Mouse (Mus musculus) cerebellum, adult 11 months (tissue): Measurements from ENCODE around the gene Gabrb3.

Source experiments
- DNase-seq: peaks from one replicate; pipeline ENCODE4 v3.0.0; 2022

Gabrb3 gene

DNA sequence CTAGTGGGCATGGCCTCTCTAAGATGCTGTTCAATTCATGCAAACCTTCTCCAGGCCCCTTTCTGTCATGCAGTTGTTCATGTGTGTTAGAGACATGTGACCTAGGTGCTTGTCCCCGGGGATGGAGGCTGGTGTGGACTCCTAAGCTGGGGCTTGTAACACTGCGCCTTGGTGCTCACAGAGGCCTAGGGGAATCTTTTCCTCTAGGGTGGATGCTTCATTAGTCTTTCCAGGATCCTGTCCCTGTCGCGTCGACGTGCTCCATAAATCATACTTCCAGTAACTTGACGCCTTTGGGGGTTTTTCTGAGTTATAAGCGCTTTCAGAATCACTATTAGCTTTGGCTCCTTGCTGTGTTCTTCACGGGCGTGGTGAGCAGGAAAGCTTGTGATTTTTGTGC lies 113.2 kb downstream of the Gabrb3 start:
- no peak for DNase-seq

DNA sequence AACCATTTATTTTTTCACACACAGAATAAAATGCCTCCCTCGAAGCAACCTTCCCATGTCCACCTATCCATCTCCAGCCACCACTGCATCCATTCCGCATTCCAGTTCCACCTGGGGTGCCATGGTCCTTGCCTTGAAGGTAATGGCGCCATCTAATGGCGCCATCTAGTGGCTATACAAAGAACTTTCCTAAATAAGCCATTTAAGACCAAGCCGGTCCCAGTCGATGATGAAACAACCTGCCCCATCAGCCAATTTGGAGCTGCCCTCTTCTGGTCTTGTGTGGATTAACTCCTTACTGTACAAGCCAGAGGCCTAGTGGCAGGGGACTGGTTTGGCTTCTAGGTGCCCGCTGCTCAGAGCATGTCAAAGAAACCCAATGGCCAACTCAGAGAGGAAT lies 119.1 kb downstream of the Gabrb3 start:
- DNase-seq: no peak

DNA sequence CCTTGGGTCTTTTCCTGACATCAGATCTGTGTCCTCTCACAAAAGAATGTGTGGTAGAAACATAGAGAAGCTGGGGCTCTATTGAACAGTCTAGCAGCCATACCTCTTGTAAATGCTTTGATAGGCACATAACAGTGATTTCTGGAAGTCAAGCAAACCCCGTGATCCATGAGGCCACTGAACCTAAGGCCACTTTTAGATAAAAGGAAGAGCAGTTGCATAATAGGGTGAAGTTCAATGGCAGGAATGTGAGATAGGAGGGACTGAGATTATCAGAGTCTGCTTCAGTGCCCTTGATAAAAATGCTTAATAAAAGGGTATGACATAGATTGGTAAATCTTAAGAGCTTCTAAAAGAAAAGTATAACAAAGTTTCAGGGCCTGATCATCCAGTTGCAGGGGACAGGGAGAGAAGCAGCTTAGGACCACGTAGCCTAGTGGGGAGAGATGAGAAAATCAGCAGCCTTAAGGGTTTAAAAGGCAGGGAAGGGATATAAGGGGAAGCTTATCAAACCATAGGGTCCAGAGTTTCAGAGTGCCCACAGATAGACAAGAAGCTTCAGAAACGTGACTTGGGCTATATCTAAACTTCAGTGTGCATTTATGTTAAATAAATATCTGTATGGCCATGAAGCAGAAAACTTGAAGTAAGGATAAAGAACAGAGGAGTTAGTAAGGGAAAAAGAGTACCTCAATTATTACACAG lies 141.4 kb downstream of the Gabrb3 start:
- DNase-seq: no peak

- no peak for DNase-seq
Observed at GRCm38 (mm10) chr7:57564403-57564802, 144.9 kb downstream of the Gabrb3 start.

DNA sequence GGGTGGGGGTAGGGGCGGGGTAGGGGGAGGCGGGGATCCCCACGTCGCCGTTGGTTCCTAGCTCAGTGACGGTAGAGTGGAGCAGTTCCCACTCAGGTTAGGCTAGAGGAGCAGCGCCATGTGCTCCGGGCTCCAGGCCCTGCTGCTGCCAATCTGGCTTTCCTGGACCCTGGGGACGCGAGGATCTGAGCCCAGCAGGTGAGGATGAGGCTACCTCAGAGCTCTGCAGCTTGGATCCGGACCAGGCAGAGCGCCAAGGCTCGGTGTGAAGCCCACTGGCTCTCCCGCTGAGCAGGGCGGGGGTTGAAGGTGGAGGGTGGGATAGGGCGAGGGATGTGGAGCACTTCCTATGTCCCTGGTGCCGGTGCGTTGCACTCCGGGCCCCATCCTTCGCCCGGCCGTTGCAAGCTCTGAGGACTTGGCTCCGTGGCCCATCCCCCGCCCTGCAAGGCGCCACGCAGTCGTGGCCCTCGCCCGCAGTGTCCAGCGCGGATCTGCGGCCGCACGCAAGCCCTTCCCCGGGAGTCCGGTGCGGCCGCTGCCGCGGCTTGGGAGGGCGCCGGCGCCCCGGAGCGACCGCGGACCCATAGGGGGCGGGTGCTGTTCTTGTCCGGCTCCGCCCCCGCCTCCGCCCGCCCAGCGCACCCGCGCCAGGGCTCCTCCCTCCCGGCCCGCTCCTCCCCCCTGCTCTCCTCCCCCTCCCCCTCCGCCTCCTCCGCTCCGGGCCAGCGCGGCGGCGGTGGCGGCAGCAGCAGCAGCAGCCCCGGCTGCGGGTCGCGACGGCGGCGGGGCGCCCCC lies 171.2 kb downstream of the Gabrb3 start:
- DNase-seq: peak; percentile 85

DNA sequence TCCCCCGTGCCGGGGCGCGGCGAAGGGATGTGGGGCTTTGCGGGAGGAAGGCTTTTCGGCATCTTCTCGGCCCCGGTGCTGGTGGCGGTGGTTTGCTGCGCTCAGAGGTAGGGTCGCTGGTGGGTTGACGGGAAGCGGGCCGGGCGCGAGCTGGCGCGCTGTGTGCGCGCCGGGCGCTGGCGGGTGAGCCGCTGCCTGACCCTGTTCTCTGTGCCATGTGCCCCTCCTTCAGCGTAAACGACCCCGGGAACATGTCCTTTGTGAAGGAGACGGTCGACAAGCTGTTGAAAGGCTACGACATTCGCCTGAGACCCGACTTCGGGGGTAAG lies 171.7 kb downstream of the Gabrb3 start:
- DNase-seq: no peak

- DNase-seq: peak; percentile 52
Observed at GRCm38 (mm10) chr7:57591578-57592431, 172.3 kb downstream of the Gabrb3 start.

GRCm38 (mm10) chr7:57597341-57597740 lies 177.8 kb downstream of the Gabrb3 start:
- no peak for DNase-seq

DNA sequence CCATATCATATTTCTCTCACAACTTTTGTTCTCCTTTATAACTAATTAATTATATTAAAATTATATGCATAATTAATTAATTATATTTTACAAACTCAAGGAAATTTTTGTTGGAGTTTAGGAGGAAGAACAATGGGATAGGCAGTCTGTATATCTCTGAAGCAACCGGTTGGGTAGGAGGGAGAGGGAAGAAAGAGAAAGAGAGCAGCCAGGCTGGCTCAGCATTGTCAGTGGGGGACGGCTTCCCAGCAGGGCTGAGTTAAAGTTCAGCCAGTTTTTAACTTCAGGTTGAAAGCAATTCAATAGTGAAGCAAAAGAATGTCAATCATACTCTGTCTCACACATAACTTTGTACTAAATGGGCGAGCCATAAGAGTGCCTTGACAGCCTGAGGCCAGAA lies 199.2 kb downstream of the Gabrb3 start:
- no peak for DNase-seq

DNA sequence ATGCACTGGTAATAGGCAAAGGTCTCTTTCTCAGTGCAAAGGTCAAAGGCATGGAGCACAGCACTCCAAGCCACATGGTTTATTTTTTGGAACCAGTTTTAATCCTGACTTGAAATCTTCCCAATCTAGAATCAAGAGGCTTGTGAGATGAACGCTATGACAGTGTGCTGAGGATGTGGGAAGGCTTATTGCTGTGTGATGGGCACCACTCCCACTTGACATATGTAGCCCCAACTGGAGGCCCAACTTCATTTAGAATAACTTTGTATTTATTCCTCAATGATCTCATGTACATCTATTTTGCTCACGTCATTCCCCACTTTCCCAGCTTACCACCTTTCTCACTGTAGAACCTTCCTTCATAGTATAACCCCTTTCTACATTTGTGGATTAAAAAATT lies 200.5 kb downstream of the Gabrb3 start:
- no peak for DNase-seq

DNA sequence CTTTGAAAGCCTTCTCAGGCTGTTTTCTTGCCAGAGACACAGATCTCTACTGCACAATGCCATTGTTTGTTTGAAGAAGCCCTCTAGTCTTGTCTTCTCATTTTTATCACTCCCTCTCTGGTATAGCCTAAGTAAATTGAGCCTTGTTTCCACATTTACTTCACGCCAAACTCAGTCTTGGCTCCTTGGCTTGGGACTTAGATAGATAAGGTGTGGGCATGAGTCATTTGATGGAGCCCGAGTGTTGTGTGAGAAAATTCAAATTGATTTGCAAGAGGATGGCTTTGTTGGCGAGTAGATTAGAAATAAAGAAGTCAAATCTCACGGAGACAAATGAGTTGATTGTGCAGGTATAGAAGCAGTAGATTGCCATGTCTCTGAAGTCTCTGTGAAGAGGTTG lies 204.2 kb downstream of the Gabrb3 start:
- DNase-seq: no peak

DNA sequence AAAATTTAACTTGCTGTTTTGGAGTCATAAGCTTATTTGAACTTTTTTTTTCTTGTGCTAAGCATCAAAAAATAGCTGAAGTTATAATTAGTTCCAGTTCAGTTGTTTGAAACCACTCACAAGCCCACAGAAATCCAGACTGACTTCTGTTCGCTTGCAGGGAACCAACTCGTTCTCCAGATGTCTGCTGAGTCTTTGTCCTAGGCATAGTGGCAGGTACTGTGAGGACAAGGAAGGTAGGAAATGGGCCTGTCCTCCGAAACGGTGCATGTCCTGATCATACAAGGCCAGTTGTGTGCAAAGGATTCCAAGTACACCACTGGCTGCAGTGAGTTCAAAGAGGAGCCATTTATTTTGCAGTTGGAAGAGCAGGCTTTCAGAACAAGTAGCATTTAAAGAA lies 215.5 kb downstream of the Gabrb3 start:
- DNase-seq: no peak

DNA sequence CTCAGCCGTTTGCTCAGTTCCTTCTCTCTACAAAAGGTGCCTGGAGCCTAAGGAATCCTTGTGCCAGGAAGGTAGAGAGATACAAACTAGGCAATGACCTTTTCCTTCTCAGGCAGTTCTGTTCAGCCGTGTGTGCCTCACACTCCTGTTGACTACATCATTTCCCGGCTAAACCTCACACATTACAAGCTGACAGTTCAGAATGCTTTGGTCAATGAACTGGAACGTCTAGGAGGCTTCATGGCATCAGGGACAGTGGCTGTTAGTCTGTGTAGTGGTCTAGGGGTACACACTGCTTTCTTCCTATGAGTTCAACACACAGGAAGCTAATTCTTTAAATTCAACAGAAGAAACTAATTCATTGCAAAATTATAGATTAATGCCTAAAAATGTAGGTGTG lies 216.2 kb downstream of the Gabrb3 start:
- DNase-seq: no peak

DNA sequence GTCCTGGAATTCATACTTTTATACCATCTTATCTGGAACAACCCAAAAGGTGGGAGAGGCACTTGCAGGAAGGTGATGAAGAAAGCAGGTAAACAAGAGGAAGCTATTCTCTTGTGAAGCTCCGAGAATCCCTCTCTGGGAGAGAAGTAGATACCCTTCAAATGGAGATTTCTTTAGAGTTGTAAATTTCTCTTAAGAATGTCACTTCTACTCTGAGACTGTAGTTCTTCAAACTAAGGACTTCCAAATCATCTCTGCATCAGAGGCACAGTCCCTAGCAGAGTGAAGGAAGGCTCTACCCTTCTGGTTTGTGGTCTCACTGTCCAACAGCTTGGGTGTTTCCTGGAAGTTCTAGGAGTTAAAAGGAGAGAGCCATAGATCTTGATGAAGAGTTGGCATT lies 221.3 kb downstream of the Gabrb3 start:
- DNase-seq: no peak

DNA sequence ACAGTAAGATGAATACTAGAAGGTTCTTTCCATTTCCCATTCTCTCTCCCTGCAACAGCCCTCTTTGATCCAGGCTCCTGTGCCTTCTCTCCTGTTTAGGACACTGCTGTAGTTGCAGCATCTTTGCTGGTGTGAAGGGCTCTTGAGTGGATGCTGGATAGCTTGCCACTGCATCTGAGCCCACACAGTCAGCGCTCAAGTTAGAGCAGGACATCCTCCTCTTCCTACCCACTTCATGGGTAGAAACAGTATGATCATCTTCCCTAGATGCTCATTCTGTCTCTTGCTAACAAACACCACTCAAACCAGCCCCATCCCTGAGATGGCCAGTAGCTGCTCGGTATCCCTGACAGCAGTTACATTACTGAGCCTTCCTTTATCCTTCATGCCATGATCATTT lies 227.9 kb downstream of the Gabrb3 start:
- no peak for DNase-seq

DNA sequence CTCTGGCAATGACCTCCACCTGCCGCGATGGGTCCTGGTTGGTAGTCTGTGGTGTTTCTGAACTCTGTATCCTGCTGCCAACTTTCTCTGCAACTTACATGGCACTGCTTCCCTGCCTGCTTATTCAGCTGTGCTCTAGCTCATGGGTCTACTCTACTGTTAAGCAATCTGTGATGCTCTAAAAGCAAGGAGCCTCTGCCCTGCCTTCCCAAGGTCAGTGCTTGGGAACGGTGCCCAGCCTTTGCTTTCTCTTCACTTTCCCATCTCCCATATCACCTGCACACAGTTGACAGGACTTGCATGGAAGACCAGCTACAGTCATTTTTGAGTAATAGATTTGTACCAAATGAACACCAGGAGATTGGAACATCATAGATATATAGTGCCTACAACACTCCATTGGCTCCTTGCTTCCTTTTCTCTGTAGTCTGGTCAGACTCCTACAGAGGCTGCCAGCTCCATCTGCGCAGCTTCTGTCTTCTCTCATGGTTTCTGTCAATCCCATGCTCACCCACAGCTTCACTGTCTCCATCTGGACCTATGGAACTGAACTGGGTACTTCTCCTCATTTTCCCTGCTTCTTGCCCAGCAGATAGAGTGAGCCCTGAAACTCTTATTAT lies 228.8 kb downstream of the Gabrb3 start:
- DNase-seq: peak; percentile 20

- no peak for DNase-seq
Observed at GRCm38 (mm10) chr7:57677352-57677751, 257.9 kb downstream of the Gabrb3 start.

DNA sequence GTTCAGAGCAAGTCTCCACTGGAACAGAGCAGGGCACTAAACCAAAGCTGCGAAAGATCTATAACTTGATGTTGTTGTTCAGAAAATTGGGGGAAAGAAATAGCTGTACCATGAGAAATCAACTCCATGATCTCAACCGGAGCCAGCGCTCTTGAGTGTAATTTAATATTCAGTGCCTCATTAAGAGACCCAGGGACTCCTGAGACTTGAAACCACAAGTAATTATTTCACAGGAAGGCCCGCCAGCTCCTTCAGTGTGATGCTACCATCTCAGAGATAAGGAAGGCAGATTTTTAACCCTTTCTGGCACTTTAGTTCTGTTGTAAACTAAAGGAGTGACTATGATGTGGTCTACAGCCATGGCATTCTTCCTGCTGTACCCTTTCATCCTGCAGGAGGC lies 270.3 kb downstream of the Gabrb3 start:
- no peak for DNase-seq

GRCm38 (mm10) chr7:57700370-57700769 lies 280.9 kb downstream of the Gabrb3 start:
- no peak for DNase-seq

DNA sequence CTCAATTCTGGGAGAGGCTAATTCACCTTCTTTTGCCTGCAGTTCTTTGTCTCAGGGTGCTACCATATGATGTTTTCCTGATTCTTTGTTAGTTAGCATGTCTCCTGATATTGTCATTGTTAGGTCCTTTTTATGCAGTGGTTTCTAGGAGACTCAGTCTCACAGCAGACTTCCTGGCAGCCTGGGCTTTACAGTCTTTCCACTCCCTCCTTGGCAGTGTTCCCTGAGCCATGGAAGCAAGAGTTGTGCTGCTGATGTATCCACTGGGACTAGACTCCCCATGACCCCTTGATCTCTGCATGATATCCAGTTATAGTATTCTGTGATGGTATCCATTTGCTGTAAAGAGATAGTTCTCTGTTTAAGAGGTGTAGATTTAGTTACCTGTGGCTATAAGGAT lies 281.6 kb downstream of the Gabrb3 start:
- DNase-seq: no peak

DNA sequence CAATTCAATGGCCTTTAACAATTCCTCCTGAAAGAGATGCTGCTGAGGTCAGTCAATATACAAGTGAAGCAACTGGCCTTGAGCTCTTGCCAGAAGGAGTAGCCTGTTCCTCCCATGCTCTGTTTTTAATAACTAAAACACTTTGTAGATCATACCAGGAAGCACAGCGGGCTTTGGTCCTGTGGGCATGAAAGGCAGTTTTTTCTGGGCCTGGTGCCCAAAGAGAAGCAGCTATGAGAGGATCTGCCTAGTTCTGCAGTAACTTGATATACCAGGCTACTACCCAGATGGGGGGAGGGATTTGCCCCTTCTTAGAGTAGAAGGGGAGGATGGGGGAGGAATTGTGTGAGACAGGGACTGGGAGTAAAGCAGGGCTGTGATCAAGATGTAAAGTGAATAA lies 284.1 kb downstream of the Gabrb3 start:
- peak; percentile 29 for DNase-seq

- DNase-seq: no peak
Observed at GRCm38 (mm10) chr7:57706092-57706491, 286.6 kb downstream of the Gabrb3 start.
